In the genomic region with DNA sequence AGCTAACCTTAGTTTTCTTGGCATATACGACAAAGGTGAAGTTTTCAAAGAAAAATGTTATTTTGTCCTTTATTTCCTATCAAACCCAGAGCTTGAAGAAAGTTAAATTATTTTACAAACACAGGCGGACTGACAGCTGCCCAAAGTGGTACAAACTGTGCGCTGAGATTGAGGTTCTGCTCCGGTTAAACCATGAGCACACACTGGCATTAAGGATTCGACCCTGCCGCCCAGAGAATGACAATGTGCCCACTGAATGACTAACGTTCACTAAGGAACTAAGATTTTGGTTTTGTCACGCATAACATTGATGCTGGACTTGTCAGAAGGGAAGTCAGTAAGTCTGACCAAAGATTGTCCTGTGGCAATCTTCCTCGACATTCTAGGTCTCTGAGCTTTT, we compare ENCODE assay signal across 11 mouse cellular contexts.
"Had no signal": no experiment of that assay in that cellular context is flagged by ENCODE, and none has a peak within 500 bp of the region (broad histone marks: within the 10 kb centered on the region; RNA-seq: fewer than 3 reads in every experiment).

No protein-coding gene starts in this region.

- H3K9me3 ChIP-seq: midbrain, embryonic 10.5 days; midbrain, embryonic 13.5 days; neural tube, embryonic 13.5 days; neural tube, embryonic 15.5 days had no signal

- H3K27ac ChIP-seq: midbrain, embryonic 10.5 days; midbrain, embryonic 13.5 days; neural tube, embryonic 13.5 days; neural tube, embryonic 15.5 days had no signal

- H3K27me3 ChIP-seq: midbrain, embryonic 13.5 days; neural tube, embryonic 13.5 days; neural tube, embryonic 15.5 days had no signal

- H3K4me2 ChIP-seq: lung, embryonic 14.5 days; midbrain, embryonic 13.5 days; neural tube, embryonic 13.5 days; neural tube, embryonic 15.5 days had no signal

- H3K36me3 ChIP-seq: midbrain, embryonic 10.5 days; midbrain, embryonic 13.5 days; neural tube, embryonic 13.5 days; neural tube, embryonic 15.5 days had no signal

- DNase-seq: right cerebral cortex, adult 18-20 months; right cerebral cortex, postnatal 25 days; right cerebral cortex, postnatal 4 days; spleen, adult 18-20 months had no signal

- ATAC-seq: midbrain, embryonic 13.5 days; midbrain, embryonic 16.5 days had no signal

- H3K9ac ChIP-seq: lung, embryonic 14.5 days; midbrain, embryonic 13.5 days; neural tube, embryonic 13.5 days; neural tube, embryonic 15.5 days had no signal

- H3K4me3 ChIP-seq: midbrain, embryonic 10.5 days; midbrain, embryonic 13.5 days; myocyte; neural tube, embryonic 13.5 days; neural tube, embryonic 15.5 days had no signal
